Mouse (Mus musculus) intestine, embryonic 16.5 days (tissue): ENCODE measurements at regions not wholly inside any gene's neighbourhood (a gene's known extent, or its start where the extent isn't known, plus 50 kb on each side); places are given as distances from the start of the nearest gene placed in this dataset.

Experiments used
- ATAC-seq: fragments of 200-750 bp; cut with Nextera tagmentation; 2 replicates; pipeline ENCODE4 v1.8.0; 2017; ENCODE audit warnings: moderate TSS enrichment, moderate library complexity
- H3K27ac ChIP-seq: fragments of 300-500 bp; sonication (generic); 2 replicates; pipeline ENCODE4 v1.5.1; 2014; ENCODE audit warnings: mild to moderate bottlenecking, low read length
- H3K27me3 ChIP-seq: fragments of 300-500 bp; sonication (generic); replicated peaks from 2 replicates; pipeline ENCODE4 v1.6.1; 2014; ENCODE audit warnings: low read length, control low read depth, mixed read lengths; ENCODE audit not compliant: control insufficient read depth, insufficient read depth
- H3K36me3 ChIP-seq: fragments of 300-500 bp; sonication (generic); 2 replicates; pipeline ENCODE4 v1.6.1; 2014; ENCODE audit warnings: low read length, control low read depth; ENCODE audit not compliant: control insufficient read depth, insufficient read depth
- H3K4me1 ChIP-seq: fragments of 300-500 bp; sonication (generic); 2 replicates; pipeline ENCODE4 v1.6.1; 2014; ENCODE audit warnings: low read length, control low read depth, mixed read lengths; ENCODE audit not compliant: control insufficient read depth, insufficient read depth
- H3K4me2 ChIP-seq: fragments of 300-500 bp; sonication (generic); 2 replicates; pipeline ENCODE4 v1.6.1; 2014; ENCODE audit warnings: low read depth, low read length, control low read depth
- H3K4me3 ChIP-seq: fragments of 300-500 bp; sonication (generic); 2 replicates; pipeline ENCODE4 v1.5.1; 2014; ENCODE audit warnings: mild to moderate bottlenecking, low read length
- H3K9ac ChIP-seq: fragments of 300-500 bp; sonication (generic); 2 replicates; pipeline ENCODE4 v1.6.1; 2014; ENCODE audit warnings: low read depth, low read length
- H3K9me3 ChIP-seq: fragments of 300-500 bp; sonication (generic); 2 replicates; pipeline ENCODE4 v1.6.1; 2016; ENCODE audit warnings: low read length, control low read depth; ENCODE audit not compliant: control insufficient read depth
- WGBS: fragments of 180-500 bp; shearing (Covaris S2); extraction: QIAGEN DNeasy Blood & Tissue Kit; methylation state at CpG from one replicate; pipeline ENCODE4 v1.1.7; 2014; 5-methylcytosine and 5-hydroxymethylcytosine counted together

DNA sequence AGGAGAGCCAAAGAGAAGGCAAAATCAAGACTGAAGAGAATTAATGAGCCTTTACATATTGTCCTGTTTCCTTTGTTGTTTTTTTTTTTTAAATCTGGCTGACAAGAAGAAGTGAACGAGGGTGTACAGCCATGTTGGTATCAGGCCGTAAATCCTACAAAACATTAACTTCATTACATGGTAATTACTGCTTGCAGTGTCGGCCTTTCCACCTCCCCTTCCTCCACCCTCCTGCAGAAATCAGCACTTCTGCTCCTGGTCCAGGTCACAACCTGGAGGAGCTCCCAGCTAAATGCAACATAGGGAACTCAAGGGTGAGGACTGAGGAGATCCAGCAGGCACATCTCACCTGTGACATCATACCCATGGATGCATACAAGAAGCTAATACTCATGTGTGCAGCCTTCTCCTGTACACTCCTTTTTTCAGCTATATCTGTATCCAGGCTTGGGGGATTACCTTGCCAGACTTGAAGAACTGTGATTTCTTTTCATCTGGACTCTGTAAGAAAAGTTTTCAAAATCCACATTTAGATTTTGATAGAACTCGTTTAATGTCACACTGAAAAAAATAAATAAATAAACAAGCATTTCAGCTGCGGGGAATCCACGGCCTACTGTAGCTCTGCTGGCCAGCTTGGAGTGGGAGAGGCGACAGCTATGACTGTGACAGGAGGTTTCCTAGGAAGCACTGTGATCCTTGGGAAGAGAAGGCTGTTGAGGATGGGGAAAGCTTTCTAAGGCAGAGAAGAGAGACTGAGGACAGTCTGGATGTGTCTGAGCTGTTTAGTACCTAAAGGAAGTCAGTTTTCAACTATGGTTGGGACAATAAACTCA, 247.2 kb upstream of the Irx1 start:
- Histone ChIP-seq H3K27me3 (no peaks in the 10 kb centered on the region), H3K9ac (no peak overlapping the region), H3K36me3 (no peaks in the 10 kb centered on the region), H3K4me1 (0 out of 2 replicates have a peak, but pooled peaks cover 6% of the 10 kb centered on the region), H3K4me3 (no peak overlapping the region), H3K9me3 (no peaks in the 10 kb centered on the region), H3K4me2 (peak overlapping the region; percentile 36), H3K27ac (no peak overlapping the region)
- peak; percentile 86 for ATAC-seq
- 44% methylated on average over 7 of the region's 7 CpGs for WGBS

GRCm38 (mm10) chr13:72211716-72212115, 248.2 kb upstream of the Irx1 start:
- H3K27ac ChIP-seq, result no peak overlapping the region
- 80% methylated on average over 4 of the region's 4 CpGs for WGBS
- no peak overlapping the region for H3K4me3 ChIP-seq
- H3K27me3 ChIP-seq, result no peaks in the 10 kb centered on the region
- no peaks in the 10 kb centered on the region for H3K9me3 ChIP-seq
- H3K4me2 ChIP-seq, result no peak overlapping the region
- ATAC-seq, result no peak
- no peak overlapping the region for H3K9ac ChIP-seq
- 0 out of 2 replicates have a peak, but pooled peaks cover 6% of the 10 kb centered on the region for H3K4me1 ChIP-seq
- H3K36me3 ChIP-seq, result no peaks in the 10 kb centered on the region

DNA sequence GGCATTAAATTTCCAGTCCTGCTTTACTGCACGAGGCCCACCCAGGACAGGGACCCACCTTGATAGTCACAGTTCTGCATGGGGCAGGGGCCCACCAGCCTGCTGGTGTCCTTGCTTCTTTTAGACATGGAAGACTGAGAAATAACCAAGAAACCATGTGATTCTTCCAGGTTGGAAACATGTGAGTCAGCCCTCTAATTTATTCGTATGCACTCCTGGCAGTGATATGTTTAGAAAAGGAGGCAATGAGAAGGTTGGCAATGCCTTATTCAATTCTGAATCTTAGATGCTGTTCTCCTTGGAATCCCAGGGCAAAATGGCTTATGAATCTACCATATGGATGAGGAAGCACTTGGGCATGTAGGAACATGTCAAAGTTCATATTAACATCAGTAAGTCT, 249.2 kb upstream of the Irx1 start:
- ATAC-seq, result no peak

GRCm38 (mm10) chr13:72219329-72219728, 255.8 kb upstream of the Irx1 start:
- Histone ChIP-seq H3K4me2 (no peak overlapping the region), H3K27me3 (no peaks in the 10 kb centered on the region), H3K27ac (no peak overlapping the region), H3K9me3 (no peaks in the 10 kb centered on the region), H3K4me1 (no peaks in the 10 kb centered on the region), H3K9ac (no peak overlapping the region), H3K4me3 (no peak overlapping the region), H3K36me3 (no peaks in the 10 kb centered on the region)
- no peak for ATAC-seq
- WGBS, result 89% methylated on average over 2 of the region's 2 CpGs

More for the DNA sequence above, 249.2 kb upstream of the Irx1 start:
- no peaks in the 10 kb centered on the region for H3K36me3 ChIP-seq
- no peak overlapping the region for H3K4me3 ChIP-seq
- H3K9me3 ChIP-seq, result no peaks in the 10 kb centered on the region
- H3K4me1 ChIP-seq, result 0 out of 2 replicates have a peak, but pooled peaks cover 6% of the 10 kb centered on the region
- H3K27me3 ChIP-seq, result no peaks in the 10 kb centered on the region
- no peak overlapping the region for H3K27ac ChIP-seq
- no peak overlapping the region for H3K9ac ChIP-seq
- H3K4me2 ChIP-seq, result no peak overlapping the region
- WGBS, result 71% methylated on average over 2 of the region's 2 CpGs

DNA sequence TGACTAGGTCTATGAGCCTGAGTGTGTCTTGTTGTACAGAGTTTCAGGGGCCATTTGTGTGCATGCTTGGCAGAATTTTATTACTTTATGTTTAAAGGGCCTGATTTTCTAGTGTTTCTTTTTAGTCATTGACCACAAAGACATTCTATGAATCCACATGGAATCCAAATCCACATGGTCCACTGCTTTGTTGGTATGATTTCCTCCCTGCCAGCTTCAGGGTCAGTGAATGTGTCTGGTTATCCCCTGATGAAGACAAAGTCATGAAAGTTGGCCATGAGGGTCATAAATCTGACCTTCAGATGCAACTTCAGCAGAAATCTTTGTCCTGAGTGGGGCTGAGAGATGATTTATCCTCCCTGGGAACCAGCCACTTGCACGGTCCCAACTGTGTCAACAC, 263.6 kb upstream of the Irx1 start:
- Histone ChIP-seq H3K27me3 (no peaks in the 10 kb centered on the region), H3K4me3 (no peak overlapping the region), H3K4me1 (no peaks in the 10 kb centered on the region), H3K9me3 (no peaks in the 10 kb centered on the region), H3K9ac (no peak overlapping the region), H3K36me3 (no peaks in the 10 kb centered on the region), H3K4me2 (no peak overlapping the region), H3K27ac (no peak overlapping the region)
- WGBS, result 88% methylated on average over 1 of the region's 1 CpGs
- no peak for ATAC-seq

DNA sequence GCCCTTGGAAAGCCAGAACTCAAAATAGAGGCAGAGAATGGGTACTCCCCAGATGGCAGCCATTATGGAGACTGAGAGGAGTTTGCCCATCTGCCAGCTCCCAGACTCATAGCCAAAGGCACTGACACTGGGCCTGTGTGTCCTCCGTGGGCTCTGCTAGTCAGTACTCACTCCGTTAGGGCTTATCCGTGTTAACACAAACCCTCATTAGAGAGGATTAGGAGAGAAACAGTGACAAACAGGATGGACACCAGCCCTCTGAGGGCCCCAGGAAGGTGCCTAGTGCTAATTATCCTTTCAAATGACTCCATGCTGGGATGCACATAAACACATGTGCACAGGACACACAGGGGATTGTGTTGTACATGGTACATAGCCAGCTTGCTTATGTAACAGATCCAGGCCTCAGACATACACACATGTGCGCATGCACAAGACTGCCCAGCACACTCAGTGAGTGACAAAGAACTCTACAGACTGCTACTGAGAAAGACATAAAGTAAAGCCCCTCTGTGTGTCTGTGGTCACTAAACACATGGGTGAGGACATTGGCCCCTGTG, 267.6 kb upstream of the Irx1 start:
- no peaks in the 10 kb centered on the region for H3K9me3 ChIP-seq
- WGBS, result 76% methylated on average over 4 of the region's 4 CpGs
- H3K9ac ChIP-seq, result no peak overlapping the region
- H3K36me3 ChIP-seq, result no peaks in the 10 kb centered on the region
- no peak for ATAC-seq
- no peaks in the 10 kb centered on the region for H3K27me3 ChIP-seq
- H3K4me2 ChIP-seq, result no peak overlapping the region
- no peaks in the 10 kb centered on the region for H3K4me1 ChIP-seq
- no peak overlapping the region for H3K27ac ChIP-seq
- H3K4me3 ChIP-seq, result no peak overlapping the region

GRCm38 (mm10) chr13:72232080-72232479, 268.6 kb upstream of the Irx1 start:
- no peak overlapping the region for H3K4me2 ChIP-seq
- no peaks in the 10 kb centered on the region for H3K27me3 ChIP-seq
- no peak overlapping the region for H3K4me3 ChIP-seq
- no peaks in the 10 kb centered on the region for H3K36me3 ChIP-seq
- ATAC-seq, result no peak
- H3K9ac ChIP-seq, result no peak overlapping the region
- no peak overlapping the region for H3K27ac ChIP-seq
- H3K4me1 ChIP-seq, result no peaks in the 10 kb centered on the region
- H3K9me3 ChIP-seq, result no peaks in the 10 kb centered on the region

DNA sequence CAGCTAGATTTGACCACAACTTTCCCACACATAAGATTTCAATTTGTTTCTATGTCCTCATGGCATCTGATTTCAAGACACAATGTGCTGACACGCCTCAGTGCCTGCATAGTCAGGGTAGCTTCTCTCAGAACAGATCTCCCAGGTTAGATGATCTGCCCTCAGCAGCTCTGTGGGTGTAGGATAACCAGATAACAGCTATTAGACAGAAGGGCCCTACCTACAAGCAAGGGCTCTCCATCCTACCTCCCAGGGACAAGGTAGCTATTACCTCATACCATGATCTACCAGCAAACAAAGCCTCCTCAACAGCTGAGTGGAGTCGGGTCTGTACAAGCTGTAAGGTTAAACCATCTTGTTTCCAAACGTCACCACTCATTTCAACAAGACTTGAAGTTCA, 278.4 kb upstream of the Irx1 start:
- WGBS, result 60% methylated on average over 3 of the region's 3 CpGs
- ATAC-seq, result no peak
- no peak overlapping the region for H3K4me2 ChIP-seq
- no peak overlapping the region for H3K9ac ChIP-seq
- no peak overlapping the region for H3K27ac ChIP-seq
- no peak overlapping the region for H3K4me3 ChIP-seq
- H3K27me3 ChIP-seq, result no peaks in the 10 kb centered on the region
- H3K36me3 ChIP-seq, result no peaks in the 10 kb centered on the region
- H3K4me1 ChIP-seq, result no peaks in the 10 kb centered on the region
- no peaks in the 10 kb centered on the region for H3K9me3 ChIP-seq

GRCm38 (mm10) chr13:72250419-72250818, 286.9 kb upstream of the Irx1 start:
- Histone ChIP-seq H3K27ac (no peak overlapping the region), H3K9me3 (no peaks in the 10 kb centered on the region), H3K4me3 (no peak overlapping the region), H3K27me3 (no peaks in the 10 kb centered on the region), H3K4me1 (no peaks in the 10 kb centered on the region), H3K9ac (no peak overlapping the region), H3K36me3 (no peaks in the 10 kb centered on the region), H3K4me2 (no peak overlapping the region)
- ATAC-seq, result no peak
